Mouse (Mus musculus): Measurements from ENCODE around the gene Jph2.

DNA sequence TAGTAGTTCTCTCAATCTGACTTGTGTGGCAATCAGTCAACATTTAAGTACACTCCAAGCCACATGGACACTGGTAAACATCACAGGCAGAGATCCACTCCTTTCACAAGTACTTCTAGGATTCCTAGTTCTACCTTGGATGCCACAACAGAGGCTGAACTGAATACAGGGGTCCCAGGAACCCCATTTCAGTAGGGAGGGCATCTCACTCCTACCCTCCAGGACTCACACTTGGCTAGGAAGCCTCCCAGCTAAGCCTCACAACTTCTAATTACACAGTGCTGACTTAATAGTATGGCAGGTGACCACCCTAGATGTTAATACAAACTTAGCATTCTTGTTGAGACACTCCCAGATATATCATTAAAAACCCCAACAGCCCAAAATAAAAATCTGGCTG lies 20.0 kb upstream of the Jph2 start:
- TF ChIP-seq CTCF (IDR thresholded peaks at IDR 0.05; ENCODE audit: low read depth): no peak
- TF ChIP-seq EP300 (IDR thresholded peaks at IDR 0.05; ENCODE audit: low read depth): no peak

Data from heart, postnatal 0 days (tissue).